Mouse (Mus musculus): ENCODE results near the gene Usp2. TPM values are rescaled to one million over a fixed set of nuclear protein-coding genes. Genes with fewer than 3 reads are reported as not detected.
A peak's percentile ranks its signal among the peaks of the same experiment; 100 is the strongest.

The Usp2 gene
- total RNA-seq, 2 experiments from 2014 or later, result 99.3 to 120 TPM

GRCm38 (mm10) chr9:44037106-44037505, 29.7 kb upstream of the Usp2 start:
- no peak for DNase-seq (ENCODE audit: extremely low spot score in 1 of 2, low spot score in 2 of 2)
- no peak overlapping the region for H3K4me3 ChIP-seq
- intact Hi-C loops (cut with DNase I), result no loop called here
- no peak overlapping the region for H3K27ac ChIP-seq
- TF ChIP-seq CTCF (IDR thresholded peaks at IDR 0.05), result no peak

- no peak for TF ChIP-seq CTCF (IDR thresholded peaks at IDR 0.05)
- Histone ChIP-seq H3K27ac (no peak overlapping the region), H3K4me3 (no peak overlapping the region)
- no peak for DNase-seq (ENCODE audit: extremely low spot score in 1 of 2, low spot score in 2 of 2)
- intact Hi-C loops (cut with DNase I), result loop anchor here (2.0 to 5.0 kb wide), 3 partner anchors 25 to 45 kb away; partner anchors contain the start of gene Usp2
Measured at GRCm38 (mm10) chr9:44041511-44042395, 25.1 kb upstream of the Usp2 start.

- no peak for DNase-seq (ENCODE audit: extremely low spot score in 1 of 2, low spot score in 2 of 2)
- intact Hi-C loops (cut with DNase I), result loop anchor here (2.0 to 5.0 kb wide), 3 partner anchors 24 to 44 kb away; partner anchors contain the start of gene Usp2
- no peak for TF ChIP-seq CTCF (IDR thresholded peaks at IDR 0.05)
- Histone ChIP-seq H3K27ac (no peak overlapping the region), H3K4me3 (no peak overlapping the region)
Measured at GRCm38 (mm10) chr9:44042396-44042680, 24.5 kb upstream of the Usp2 start.

- peak within 1 kb of the TSS; percentile 98 for H3K27ac ChIP-seq
- intact Hi-C loops (cut with DNase I), result loop anchor here (2.0 to 5.0 kb wide), 3 partner anchors 24 to 44 kb away; partner anchors contain the start of gene Usp2
Measured at GRCm38 (mm10) chr9:44042836-44043707, 23.7 kb upstream of the Usp2 start, which contains the start of gene Thy1. TSS of gene Thy1 (plus strand) at chr9:44043384.

GRCm38 (mm10) chr9:44043708-44044425, 23.0 kb upstream of the Usp2 start:
- peak; percentile 36 to 48 for DNase-seq (ENCODE audit: extremely low spot score in 1 of 2, low spot score in 2 of 2)
- intact Hi-C loops (cut with DNase I), result loop anchor here (2.0 to 5.0 kb wide), 3 partner anchors 23 to 43 kb away; partner anchors contain the start of gene Usp2
- peak overlapping the region; percentile 80 for H3K4me3 ChIP-seq
- no peak for TF ChIP-seq CTCF (IDR thresholded peaks at IDR 0.05)
- H3K27ac ChIP-seq, result peak overlapping the region; percentile 98

More at GRCm38 (mm10) chr9:44042836-44043707, 23.7 kb upstream of the Usp2 start, which contains the start of gene Thy1:
- DNase-seq (ENCODE audit: extremely low spot score in 1 of 2, low spot score in 2 of 2), result peak; percentile 79 to 82
- H3K4me3 ChIP-seq, result peak within 1 kb of the TSS; percentile 80
- TF ChIP-seq CTCF (IDR thresholded peaks at IDR 0.05), result no peak; the same call in 1 of the 2 replicates

GRCm38 (mm10) chr9:44044426-44045157, 22.2 kb upstream of the Usp2 start:
- Histone ChIP-seq H3K4me3 (peak overlapping the region; percentile 80), H3K27ac (peak overlapping the region; percentile 98)
- DNase-seq (ENCODE audit: extremely low spot score in 1 of 2, low spot score in 2 of 2), result peak in 1 of 2 experiments; percentile 40
- no peak; the same call in 1 of the 2 replicates for TF ChIP-seq CTCF (IDR thresholded peaks at IDR 0.05)
- intact Hi-C loops (cut with DNase I), result loop anchor here (5.0 kb wide), 1 partner anchor 37 kb away; no protein-coding TSS in a partner anchor

- DNase-seq (ENCODE audit: extremely low spot score in 1 of 2, low spot score in 2 of 2), result no peak
- H3K27ac ChIP-seq, result peak overlapping the region; percentile 98
- no peak for TF ChIP-seq CTCF (IDR thresholded peaks at IDR 0.05)
- H3K4me3 ChIP-seq, result peak overlapping the region; percentile 80
- intact Hi-C loops (cut with DNase I), result no loop called here
Measured at GRCm38 (mm10) chr9:44045158-44045883, 21.5 kb upstream of the Usp2 start.

GRCm38 (mm10) chr9:44045884-44046272, 20.9 kb upstream of the Usp2 start:
- DNase-seq (ENCODE audit: extremely low spot score in 1 of 2, low spot score in 2 of 2), result no peak
- Histone ChIP-seq H3K4me3 (peak overlapping the region; percentile 28), H3K27ac (no peak overlapping the region)
- no peak for TF ChIP-seq CTCF (IDR thresholded peaks at IDR 0.05)
- intact Hi-C loops (cut with DNase I), result no loop called here

- Histone ChIP-seq H3K27ac (no peak overlapping the region), H3K4me3 (peak overlapping the region; percentile 13; the same call in 1 of the 2 replicates)
- DNase-seq (ENCODE audit: extremely low spot score in 1 of 2, low spot score in 2 of 2), result no peak
- intact Hi-C loops (cut with DNase I), result no loop called here
- TF ChIP-seq CTCF (IDR thresholded peaks at IDR 0.05), result no peak
Measured at GRCm38 (mm10) chr9:44046426-44046825, 20.4 kb upstream of the Usp2 start.

GRCm38 (mm10) chr9:44047071-44047470, 19.8 kb upstream of the Usp2 start:
- intact Hi-C loops (cut with DNase I), result no loop called here
- Histone ChIP-seq H3K4me3 (peak overlapping the region; percentile 13; the same call in 1 of the 2 replicates), H3K27ac (peak overlapping the region; percentile 81; the same call in 1 of the 2 replicates)
- no peak for TF ChIP-seq CTCF (IDR thresholded peaks at IDR 0.05)
- DNase-seq (ENCODE audit: extremely low spot score in 1 of 2, low spot score in 2 of 2), result no peak

Measured in left cerebral cortex, adult 2 months (tissue).